Mouse (Mus musculus) embryonic facial prominence, embryonic 13.5 days (tissue): Measurements from ENCODE around the gene Moap1. TPM values are rescaled to one million over a fixed set of nuclear protein-coding genes. Genes with fewer than 3 reads are reported as not detected.

ENCODE experiments used
- polyA plus RNA-seq: library from polyadenylated mRNA; unstranded; fragments of >200 nt; fragmentation: Nextera tagmentation; extraction: Ambion mirVana; gene quantifications from 2 replicates; pipeline ENCODE4 v1.2.1, GENCODE M21; 2015

Moap1 gene
- polyA plus RNA-seq, 1 experiment from 2014 or later, result 25.5 TPM

Other genes with a start within 250 kb of the Moap1 start
- gene Chga, start 188.7 kb downstream of the Moap1 start, polyA plus RNA-seq, result 3.4 and 4.3 TPM in 2 replicates
- gene Itpk1, start 38.7 kb downstream of the Moap1 start, polyA plus RNA-seq, result 10.4 and 10.8 TPM in 2 replicates
- 9.7 and 10.9 TPM in 2 replicates for gene Tmem251, start 101 bp upstream of the Moap1 start, polyA plus RNA-seq
- not detected in 2 replicates for gene Gm28051, start 14.1 kb upstream of the Moap1 start, polyA plus RNA-seq
- 36.0 and 38.9 TPM in 2 replicates for gene Gon7, start 14.1 kb upstream of the Moap1 start, polyA plus RNA-seq
- 42.1 and 44.7 TPM in 2 replicates for gene Ubr7, start 14.3 kb upstream of the Moap1 start, polyA plus RNA-seq
- gene Gm20604, start 15.0 kb upstream of the Moap1 start, polyA plus RNA-seq, result 28.5 and 29.5 TPM in 2 replicates
- gene Btbd7, start 134.8 kb upstream of the Moap1 start, polyA plus RNA-seq, result 25.8 and 26.3 TPM in 2 replicates
- gene Cox8c, start 155.7 kb upstream of the Moap1 start, polyA plus RNA-seq, result not detected in 2 replicates
- 0.34 and 0.35 TPM in 2 replicates for gene Unc79, start 205.2 kb upstream of the Moap1 start, polyA plus RNA-seq